Mouse (Mus musculus) retina, postnatal 1 day (tissue): ENCODE results near the gene Gfm2.
"Not testable (repeated sequence)": the region's sequence is repeated elsewhere in the genome, so short reads cannot be mapped to it uniquely, and the experiment has no call there.

Experiments used
- DNase-seq: peaks from one replicate; pipeline ENCODE4 v3.0.0-alpha.2; 2012

Gene Gfm2

GRCm38 (mm10) chr13:97137466-97138400 is at the start of gene Gfm2, which contains the start of gene Nsa2:
Gene Gfm2 (plus strand): TSS chr13:97137937.
Gene Nsa2 (minus strand): TSS chr13:97137937.
- peak; percentile 97 for DNase-seq

- DNase-seq: peak; percentile 97
Observed at GRCm38 (mm10) chr13:97088183-97088582, 49.6 kb upstream of the Gfm2 start.

GRCm38 (mm10) chr13:97095726-97096125 is 42.0 kb upstream of the Gfm2 start:
- DNase-seq: no peak

GRCm38 (mm10) chr13:97099187-97099852 is 38.4 kb upstream of the Gfm2 start, which contains the start of gene Gm6169:
Gene Gm6169 (minus strand): TSS chr13:97099237.
- peak; percentile 87 for DNase-seq

GRCm38 (mm10) chr13:97104996-97105395 is 32.7 kb upstream of the Gfm2 start:
- no peak for DNase-seq

- DNase-seq: not testable (repeated sequence)
Observed at GRCm38 (mm10) chr13:97107721-97108120, 30.0 kb upstream of the Gfm2 start.

- no peak for DNase-seq
Observed at GRCm38 (mm10) chr13:97109046-97109445, 28.7 kb upstream of the Gfm2 start.

- DNase-seq: no peak
Observed at GRCm38 (mm10) chr13:97121341-97121740, 16.4 kb upstream of the Gfm2 start.

- DNase-seq: not testable (repeated sequence)
Observed at GRCm38 (mm10) chr13:97129654-97130053, 8.1 kb upstream of the Gfm2 start.

- not testable (repeated sequence) for DNase-seq
Observed at GRCm38 (mm10) chr13:97130413-97130812, 7.3 kb upstream of the Gfm2 start.

- not testable (repeated sequence) for DNase-seq
Observed at GRCm38 (mm10) chr13:97138404-97138931, 731 bp downstream of the Gfm2 start.

- no peak for DNase-seq
Observed at GRCm38 (mm10) chr13:97142321-97142720, 4.6 kb downstream of the Gfm2 start.

GRCm38 (mm10) chr13:97145834-97146233 is 8.1 kb downstream of the Gfm2 start:
- peak; percentile 75 for DNase-seq

GRCm38 (mm10) chr13:97175520-97176264 is 38.0 kb downstream of the Gfm2 start:
- no peak for DNase-seq

GRCm38 (mm10) chr13:97176731-97177130 is 39.0 kb downstream of the Gfm2 start:
- peak; percentile 18 for DNase-seq

- no peak for DNase-seq
Observed at GRCm38 (mm10) chr13:97178943-97179342, 41.2 kb downstream of the Gfm2 start.

GRCm38 (mm10) chr13:97180113-97180828 is 42.5 kb downstream of the Gfm2 start:
- DNase-seq: no peak

GRCm38 (mm10) chr13:97182821-97183220 is 45.1 kb downstream of the Gfm2 start:
- DNase-seq: no peak

GRCm38 (mm10) chr13:97184168-97184567 is 46.4 kb downstream of the Gfm2 start:
- no peak for DNase-seq

- DNase-seq: no peak
Observed at GRCm38 (mm10) chr13:97184656-97185055, 46.9 kb downstream of the Gfm2 start.

- no peak for DNase-seq
Observed at GRCm38 (mm10) chr13:97186346-97186745, 48.6 kb downstream of the Gfm2 start.

GRCm38 (mm10) chr13:97187693-97188092 is 50.0 kb downstream of the Gfm2 start:
- no peak for DNase-seq
